Mouse (Mus musculus) retina, postnatal 1 day (tissue): ENCODE measurements around the gene Pacrg.

Experiments
- DNase-seq: peaks from one replicate; pipeline ENCODE4 v3.0.0-alpha.2; 2012

The Pacrg gene

GRCm38 (mm10) chr17:10401529-10401928 is 438.6 kb downstream of the Pacrg start:
- DNase-seq: no peak

- DNase-seq: no peak
Measured at GRCm38 (mm10) chr17:10399706-10400105, 440.4 kb downstream of the Pacrg start.

GRCm38 (mm10) chr17:10398871-10399270 is 441.2 kb downstream of the Pacrg start:
- DNase-seq: no peak

- no peak for DNase-seq
Measured at GRCm38 (mm10) chr17:10397924-10398627, 442.0 kb downstream of the Pacrg start.

GRCm38 (mm10) chr17:10397336-10397735 is 442.8 kb downstream of the Pacrg start:
- no peak for DNase-seq

GRCm38 (mm10) chr17:10396863-10397262 is 443.2 kb downstream of the Pacrg start:
- DNase-seq: no peak

GRCm38 (mm10) chr17:10394855-10395254 is 445.3 kb downstream of the Pacrg start:
- peak; percentile 35 for DNase-seq

GRCm38 (mm10) chr17:10393766-10394165 is 446.3 kb downstream of the Pacrg start:
- DNase-seq: no peak

- no peak for DNase-seq
Measured at GRCm38 (mm10) chr17:10392342-10393034, 447.6 kb downstream of the Pacrg start.

GRCm38 (mm10) chr17:10390232-10391172 is 449.6 kb downstream of the Pacrg start:
- DNase-seq: peak; percentile 28

GRCm38 (mm10) chr17:10389740-10390139 is 450.4 kb downstream of the Pacrg start:
- no peak for DNase-seq

GRCm38 (mm10) chr17:10386548-10386947 is 453.6 kb downstream of the Pacrg start:
- DNase-seq: no peak

- no peak for DNase-seq
Measured at GRCm38 (mm10) chr17:10383406-10383805, 456.7 kb downstream of the Pacrg start.

- DNase-seq: no peak
Measured at GRCm38 (mm10) chr17:10378467-10379175, 461.5 kb downstream of the Pacrg start.

- DNase-seq: no peak
Measured at GRCm38 (mm10) chr17:10377606-10378005, 462.5 kb downstream of the Pacrg start.

- peak; percentile 72 for DNase-seq
Measured at GRCm38 (mm10) chr17:10374316-10374715, 465.8 kb downstream of the Pacrg start.

GRCm38 (mm10) chr17:10373727-10374126 is 466.4 kb downstream of the Pacrg start:
- peak; percentile 50 for DNase-seq

- DNase-seq: no peak
Measured at GRCm38 (mm10) chr17:10372001-10372785, 467.9 kb downstream of the Pacrg start.

GRCm38 (mm10) chr17:10371472-10371871 is 468.6 kb downstream of the Pacrg start:
- no peak for DNase-seq

GRCm38 (mm10) chr17:10370660-10371130 is 469.4 kb downstream of the Pacrg start:
- DNase-seq: no peak

- no peak for DNase-seq
Measured at GRCm38 (mm10) chr17:10369961-10370659, 470.0 kb downstream of the Pacrg start.
